Mouse (Mus musculus): ENCODE measurements around the gene Myo18a.

Gene Myo18a

GRCm38 (mm10) chr11:77901775-77902355 lies 138.8 kb downstream of the Myo18a start:
- DNase-seq: no peak

DNA sequence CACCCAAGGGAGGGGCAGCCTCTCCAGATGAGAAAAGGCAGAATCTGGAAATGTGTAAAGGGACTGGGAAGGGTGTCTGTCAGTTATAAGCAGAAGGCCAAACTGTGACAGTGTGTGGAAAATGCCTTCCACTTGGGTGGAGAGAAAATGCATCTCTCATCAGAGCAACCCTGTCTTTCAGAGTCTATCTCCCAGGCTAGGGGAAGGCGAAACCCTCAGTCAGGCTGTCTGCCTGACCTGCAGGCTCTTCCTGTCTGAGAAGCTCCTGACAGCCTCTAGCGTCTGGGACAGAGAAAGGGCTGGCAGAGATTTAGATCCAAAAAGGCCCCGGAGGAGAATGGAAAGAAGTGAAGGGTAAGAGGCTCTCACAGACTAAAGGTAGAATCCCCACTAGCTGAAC lies 140.7 kb downstream of the Myo18a start:
- DNase-seq: no peak

DNA sequence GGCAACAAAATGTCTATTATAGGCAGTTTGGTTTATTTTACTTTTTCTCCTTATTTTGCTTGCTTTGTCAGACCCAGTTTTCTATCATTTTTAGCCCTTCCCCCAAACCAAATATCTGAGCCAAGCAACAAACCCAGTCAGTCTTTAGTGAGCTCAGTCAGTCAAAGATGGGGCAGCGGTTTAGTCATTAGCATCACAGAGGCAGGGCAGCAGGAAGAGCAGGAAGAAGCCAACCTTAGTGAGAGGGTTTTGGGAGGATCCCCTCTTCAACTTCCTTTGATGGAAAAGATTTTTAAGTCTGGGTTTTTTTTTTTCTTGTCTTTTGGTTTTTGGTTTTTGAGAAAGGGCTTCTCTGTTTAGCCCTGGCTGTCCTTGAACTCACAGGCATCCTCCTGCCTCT lies 141.7 kb downstream of the Myo18a start:
- DNase-seq: no peak

GRCm38 (mm10) chr11:77906097-77906687 lies 143.1 kb downstream of the Myo18a start:
- no peak for DNase-seq

GRCm38 (mm10) chr11:77906747-77907174 lies 143.7 kb downstream of the Myo18a start:
- DNase-seq: no peak

DNA sequence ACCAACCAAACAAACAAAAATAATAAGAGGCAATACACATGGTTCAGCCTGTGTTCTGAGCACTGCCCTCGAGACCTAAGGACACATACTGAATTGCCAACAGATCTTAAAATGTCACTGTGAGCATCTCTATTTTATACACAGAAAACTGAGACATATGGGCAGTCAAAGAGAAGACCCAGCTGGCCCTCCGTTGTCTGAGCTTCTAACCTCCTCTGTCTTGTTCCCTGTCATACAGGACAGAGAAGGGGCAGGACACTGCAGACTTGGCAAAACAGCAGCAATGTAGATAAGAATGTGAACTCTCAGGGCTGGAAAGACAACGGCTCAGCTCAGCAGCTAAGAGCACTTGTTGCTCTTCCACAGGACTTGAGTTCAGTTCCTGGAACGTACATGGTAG lies 145.4 kb downstream of the Myo18a start:
- no peak for DNase-seq

DNA sequence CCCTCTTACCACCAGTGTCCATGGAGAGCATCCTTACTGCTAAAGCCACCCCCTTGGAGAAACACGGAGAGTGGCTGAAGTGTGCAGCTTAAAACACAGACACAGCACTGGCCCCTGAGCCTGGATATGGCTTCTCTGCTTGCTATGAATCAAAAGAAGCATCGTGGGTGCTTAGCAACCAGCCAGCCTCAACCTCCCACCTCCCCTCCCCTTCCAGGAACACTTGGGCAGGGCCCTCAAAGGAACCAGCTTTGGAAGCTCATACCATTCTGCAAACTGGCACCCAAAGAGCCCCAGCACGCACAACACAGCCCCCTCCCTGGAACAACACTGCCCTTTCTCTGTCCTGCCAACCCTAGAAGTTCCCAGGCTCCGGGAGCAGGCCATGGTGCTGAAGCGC lies 146.3 kb downstream of the Myo18a start:
- no peak for DNase-seq

DNA sequence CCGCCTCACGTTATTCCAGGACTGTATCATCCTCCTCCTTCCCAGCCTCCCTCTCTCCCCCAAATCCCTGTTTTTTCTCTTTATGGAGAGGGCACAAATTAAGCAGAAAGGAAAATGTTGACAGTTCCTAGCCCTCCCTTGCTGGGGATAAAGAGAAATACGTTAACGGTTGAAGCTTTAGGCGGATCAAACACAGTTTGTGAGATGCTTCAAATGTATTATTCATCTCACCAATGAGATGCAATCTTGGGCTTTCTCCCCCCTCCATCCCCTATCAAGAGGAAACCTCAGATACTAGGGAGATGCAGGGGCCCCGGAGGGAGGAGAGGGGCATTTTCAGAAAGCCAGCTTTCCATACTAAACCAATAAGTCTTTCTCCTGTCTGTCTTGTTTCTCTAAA lies 146.7 kb downstream of the Myo18a start:
- DNase-seq: no peak

GRCm38 (mm10) chr11:77913505-77913904 lies 150.5 kb downstream of the Myo18a start:
- no peak for DNase-seq

GRCm38 (mm10) chr11:77914598-77915260 lies 151.7 kb downstream of the Myo18a start:
- no peak for DNase-seq

Data from spleen, adult 18-20 months (tissue).